Mouse (Mus musculus) neural tube, embryonic 12.5 days (tissue): ENCODE measurements around the gene Tnrc6c. TPM values are rescaled to one million over a fixed set of nuclear protein-coding genes. Genes with fewer than 3 reads are reported as not detected.

Experiments
- ATAC-seq: fragments of 200-750 bp; cut with Nextera tagmentation; 2 replicates; pipeline ENCODE4 v1.8.0; 2017; ENCODE audit warnings: low read depth, mild to moderate bottlenecking, moderate TSS enrichment, moderate library complexity; ENCODE audit not compliant: low FRiP score
- H3K27ac ChIP-seq: fragments of 300-500 bp; sonication (generic); 2 replicates; pipeline ENCODE4 v1.5.1; 2016
- H3K27me3 ChIP-seq: fragments of 300-500 bp; sonication (generic); replicated peaks from 2 replicates; pipeline ENCODE4 v1.6.1; 2016; ENCODE audit warnings: mild to moderate bottlenecking
- H3K36me3 ChIP-seq: fragments of 300-500 bp; sonication (generic); 2 replicates; pipeline ENCODE4 v1.6.1; 2016; ENCODE audit warnings: mild to moderate bottlenecking
- H3K4me1 ChIP-seq: fragments of 300-500 bp; sonication (generic); 2 replicates; pipeline ENCODE4 v1.6.1; 2016
- H3K4me2 ChIP-seq: fragments of 300-500 bp; sonication (generic); replicated peaks from 2 replicates; pipeline ENCODE4 v1.6.1; 2016; ENCODE audit warnings: mild to moderate bottlenecking
- H3K4me3 ChIP-seq: fragments of 300-500 bp; sonication (generic); 2 replicates; pipeline ENCODE4 v1.5.1; 2016
- H3K9ac ChIP-seq: fragments of 300-500 bp; sonication (generic); 2 replicates; pipeline ENCODE4 v1.6.1; 2016; ENCODE audit warnings: mild to moderate bottlenecking
- H3K9me3 ChIP-seq: fragments of 300-500 bp; sonication (generic); 2 replicates; pipeline ENCODE4 v1.6.1; 2016; ENCODE audit warnings: mild to moderate bottlenecking
- WGBS: fragments of 180-500 bp; shearing (Covaris S2); methylation state at CpG from one replicate; pipeline ENCODE4 v1.1.7; 2016; 5-methylcytosine and 5-hydroxymethylcytosine counted together
- polyA plus RNA-seq: library from polyadenylated mRNA; unstranded; fragments of >200 nt; fragmentation: Nextera tagmentation; extraction: Ambion mirVana; gene quantifications from 2 replicates; pipeline ENCODE4 v1.2.1, GENCODE M21; 2016

Gene Tnrc6c
- polyA plus RNA-seq, result 25.0 and 26.6 TPM in 2 replicates

- no peaks in the 10 kb centered on the region for H3K9me3 ChIP-seq
- peak within 1 kb of the TSS; percentile 99 for H3K4me3 ChIP-seq
- H3K4me1 ChIP-seq, result peaks cover 33% of the 10 kb centered on the region
- no peaks in the 10 kb centered on the region; the same call in 1 of the 2 replicates for H3K27me3 ChIP-seq
- H3K27ac ChIP-seq, result peak within 1 kb of the TSS; percentile 94
- peak within 1 kb of the TSS; percentile 81 for H3K4me2 ChIP-seq
- H3K36me3 ChIP-seq, result no peaks in the 10 kb centered on the region
- peak; percentile 92 for ATAC-seq
- 1% methylated on average over 62 of the region's 62 CpGs for WGBS
- peak within 1 kb of the TSS; percentile 100 for H3K9ac ChIP-seq
These were observed at the start of gene Tnrc6c for GRCm38 (mm10) chr11:117653491-117654351. Gene Tnrc6c (plus strand): TSS chr11:117654289.

GRCm38 (mm10) chr11:117606137-117606536 lies 48.0 kb upstream of the Tnrc6c start:
- Histone ChIP-seq H3K9me3 (no peaks in the 10 kb centered on the region), H3K36me3 (no peaks in the 10 kb centered on the region), H3K4me1 (peaks cover 40% of the 10 kb centered on the region), H3K27me3 (0 out of 2 replicates have a peak, but pooled peaks cover under 1% of the 10 kb centered on the region), H3K4me2 (peak overlapping the region; percentile 43), H3K9ac (no peak overlapping the region), H3K27ac (no peak overlapping the region), H3K4me3 (no peak overlapping the region)
- 27% methylated on average over 9 of the region's 9 CpGs for WGBS
- no peak for ATAC-seq

GRCm38 (mm10) chr11:117606605-117607203 lies 47.4 kb upstream of the Tnrc6c start:
- H3K27ac ChIP-seq, result no peak overlapping the region
- H3K36me3 ChIP-seq, result no peaks in the 10 kb centered on the region
- 7% methylated on average over 13 of the region's 13 CpGs for WGBS
- peak overlapping the region; percentile 27 for H3K4me2 ChIP-seq
- H3K4me3 ChIP-seq, result no peak overlapping the region
- H3K27me3 ChIP-seq, result no peaks in the 10 kb centered on the region
- no peak for ATAC-seq
- no peaks in the 10 kb centered on the region for H3K9me3 ChIP-seq
- no peak overlapping the region for H3K9ac ChIP-seq
- H3K4me1 ChIP-seq, result peaks cover 39% of the 10 kb centered on the region

- Histone ChIP-seq H3K27ac (no peak overlapping the region), H3K9me3 (no peaks in the 10 kb centered on the region), H3K4me1 (peaks cover 39% of the 10 kb centered on the region), H3K9ac (no peak overlapping the region), H3K36me3 (no peaks in the 10 kb centered on the region), H3K27me3 (no peaks in the 10 kb centered on the region), H3K4me3 (no peak overlapping the region), H3K4me2 (no peak overlapping the region; the same call in 1 of the 2 replicates)
- no peak for ATAC-seq
- WGBS, result 43% methylated on average over 9 of the region's 9 CpGs
These were observed 45.8 kb upstream of the Tnrc6c start for GRCm38 (mm10) chr11:117608141-117608789.

- no peak for ATAC-seq
These were observed 45.1 kb upstream of the Tnrc6c start for GRCm38 (mm10) chr11:117608976-117609375.

GRCm38 (mm10) chr11:117610589-117610988 lies 43.5 kb upstream of the Tnrc6c start:
- no peak overlapping the region for H3K9ac ChIP-seq
- no peak overlapping the region for H3K27ac ChIP-seq
- peaks cover 41% of the 10 kb centered on the region for H3K4me1 ChIP-seq
- ATAC-seq, result no peak
- H3K36me3 ChIP-seq, result no peaks in the 10 kb centered on the region
- H3K9me3 ChIP-seq, result no peaks in the 10 kb centered on the region
- no peak overlapping the region for H3K4me3 ChIP-seq
- no peaks in the 10 kb centered on the region; the same call in 1 of the 2 replicates for H3K27me3 ChIP-seq
- H3K4me2 ChIP-seq, result peak overlapping the region; percentile 35

More at GRCm38 (mm10) chr11:117608976-117609375, 45.1 kb upstream of the Tnrc6c start:
- Histone ChIP-seq H3K36me3 (no peaks in the 10 kb centered on the region), H3K27me3 (no peaks in the 10 kb centered on the region), H3K27ac (no peak overlapping the region), H3K4me1 (peaks cover 39% of the 10 kb centered on the region), H3K9ac (no peak overlapping the region), H3K4me3 (no peak overlapping the region), H3K4me2 (no peak overlapping the region), H3K9me3 (no peaks in the 10 kb centered on the region)
- 24% methylated on average over 7 of the region's 7 CpGs for WGBS

GRCm38 (mm10) chr11:117611068-117611467 lies 43.0 kb upstream of the Tnrc6c start:
- 11% methylated on average over 13 of the region's 13 CpGs for WGBS
- no peak overlapping the region for H3K4me3 ChIP-seq
- H3K4me2 ChIP-seq, result peak overlapping the region; percentile 35
- no peak overlapping the region for H3K27ac ChIP-seq
- no peaks in the 10 kb centered on the region; the same call in 1 of the 2 replicates for H3K27me3 ChIP-seq
- H3K4me1 ChIP-seq, result peaks cover 41% of the 10 kb centered on the region
- H3K9me3 ChIP-seq, result no peaks in the 10 kb centered on the region
- no peak for ATAC-seq
- H3K9ac ChIP-seq, result no peak overlapping the region
- H3K36me3 ChIP-seq, result no peaks in the 10 kb centered on the region

GRCm38 (mm10) chr11:117611860-117612259 lies 42.2 kb upstream of the Tnrc6c start:
- Histone ChIP-seq H3K9ac (no peak overlapping the region), H3K36me3 (no peaks in the 10 kb centered on the region), H3K4me2 (no peak overlapping the region), H3K27ac (no peak overlapping the region), H3K4me3 (no peak overlapping the region), H3K4me1 (peaks cover 39% of the 10 kb centered on the region), H3K27me3 (peaks cover 2% of the 10 kb centered on the region; the same call in 1 of the 2 replicates), H3K9me3 (no peaks in the 10 kb centered on the region)
- ATAC-seq, result no peak
- 52% methylated on average over 5 of the region's 5 CpGs for WGBS

- 66% methylated on average over 7 of the region's 7 CpGs for WGBS
- H3K4me1 ChIP-seq, result peaks cover 44% of the 10 kb centered on the region
- H3K4me3 ChIP-seq, result no peak overlapping the region
- no peak for ATAC-seq
- no peak overlapping the region for H3K4me2 ChIP-seq
- no peak overlapping the region for H3K27ac ChIP-seq
- no peaks in the 10 kb centered on the region for H3K9me3 ChIP-seq
- peaks cover 3% of the 10 kb centered on the region; the same call in 1 of the 2 replicates for H3K27me3 ChIP-seq
- no peaks in the 10 kb centered on the region for H3K36me3 ChIP-seq
- no peak overlapping the region for H3K9ac ChIP-seq
These were observed 41.2 kb upstream of the Tnrc6c start for GRCm38 (mm10) chr11:117612885-117613284.

GRCm38 (mm10) chr11:117617368-117617908 lies 36.7 kb upstream of the Tnrc6c start:
- no peak overlapping the region for H3K9ac ChIP-seq
- H3K4me3 ChIP-seq, result no peak overlapping the region
- no peaks in the 10 kb centered on the region for H3K9me3 ChIP-seq
- H3K4me2 ChIP-seq, result peak overlapping the region; percentile 42
- H3K36me3 ChIP-seq, result no peaks in the 10 kb centered on the region
- H3K4me1 ChIP-seq, result peaks cover 48% of the 10 kb centered on the region
- no peak for ATAC-seq
- peak overlapping the region; percentile 43 for H3K27ac ChIP-seq
- 22% methylated on average over 16 of the region's 16 CpGs for WGBS
- peaks cover 3% of the 10 kb centered on the region; the same call in 1 of the 2 replicates for H3K27me3 ChIP-seq

- no peak overlapping the region for H3K4me3 ChIP-seq
- 11% methylated on average over 3 of the region's 3 CpGs for WGBS
- 0 out of 2 replicates have a peak, but pooled peaks have one; percentile 29 for ATAC-seq
- no peaks in the 10 kb centered on the region for H3K36me3 ChIP-seq
- H3K4me2 ChIP-seq, result peak overlapping the region; percentile 42
- peaks cover 48% of the 10 kb centered on the region for H3K4me1 ChIP-seq
- peaks cover 3% of the 10 kb centered on the region; the same call in 1 of the 2 replicates for H3K27me3 ChIP-seq
- H3K9me3 ChIP-seq, result no peaks in the 10 kb centered on the region
- no peak overlapping the region for H3K9ac ChIP-seq
- peak overlapping the region; percentile 50; the same call in 1 of the 2 replicates for H3K27ac ChIP-seq
These were observed 35.9 kb upstream of the Tnrc6c start for GRCm38 (mm10) chr11:117618214-117618613.
